Mouse (Mus musculus) testis, adult 2 months (tissue): ENCODE data around the gene Phip.

Experiments used
- CTCF ChIP-seq: fragments of 200-500 bp; IDR thresholded peaks from 2 replicates; pipeline ENCODE4 v1.5.1; 2012; ENCODE audit warnings: low read depth, mild to moderate bottlenecking, inconsistent platforms, low read length, moderate library complexity; ENCODE audit not compliant: control insufficient read depth, insufficient read depth, insufficient replicate concordance
- POLR2A ChIP-seq: fragments of 200-500 bp; IDR thresholded peaks from 2 replicates; pipeline ENCODE4 v1.6.1; 2012; ENCODE audit warnings: low read depth, mild to moderate bottlenecking, inconsistent platforms, low read length, moderate library complexity; ENCODE audit not compliant: control insufficient read depth

DNA sequence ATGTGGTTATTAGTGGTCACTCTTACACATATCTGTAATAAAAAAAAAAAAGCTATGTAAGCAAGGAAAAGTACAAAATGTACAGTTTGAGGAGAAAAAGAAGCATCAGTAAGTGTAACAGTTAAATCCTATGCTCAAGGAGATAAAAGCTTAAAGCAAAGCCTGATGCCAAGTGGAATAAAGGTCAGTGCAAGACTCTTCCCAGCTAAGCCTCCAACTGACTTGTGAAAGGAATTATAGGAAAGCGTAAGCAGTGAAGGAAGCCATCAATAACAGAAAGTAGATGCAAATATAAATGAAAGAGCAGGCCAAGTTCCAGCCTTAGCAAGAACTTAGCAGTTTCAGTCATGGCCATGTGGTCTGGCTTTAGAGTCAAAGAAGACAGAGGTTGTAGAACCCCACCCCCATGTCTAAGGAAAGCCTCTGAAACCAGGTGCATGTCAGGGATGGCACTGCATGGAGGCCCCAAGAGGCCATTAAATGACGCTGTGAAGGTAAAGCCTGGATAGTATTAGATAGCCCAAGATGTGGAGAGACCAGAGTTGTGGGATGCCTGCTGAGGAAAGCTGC is 23.8 kb downstream of the Phip start:
- TF ChIP-seq CTCF (no peak), POLR2A (no peak)
